Mouse (Mus musculus): ENCODE data around the gene Akap11. TPM values are rescaled to one million over a fixed set of nuclear protein-coding genes. Genes with fewer than 3 reads are reported as not detected.

The Akap11 gene
- polyA plus RNA-seq, 1 experiment from 2014 or later = 6.0 TPM

DNA sequence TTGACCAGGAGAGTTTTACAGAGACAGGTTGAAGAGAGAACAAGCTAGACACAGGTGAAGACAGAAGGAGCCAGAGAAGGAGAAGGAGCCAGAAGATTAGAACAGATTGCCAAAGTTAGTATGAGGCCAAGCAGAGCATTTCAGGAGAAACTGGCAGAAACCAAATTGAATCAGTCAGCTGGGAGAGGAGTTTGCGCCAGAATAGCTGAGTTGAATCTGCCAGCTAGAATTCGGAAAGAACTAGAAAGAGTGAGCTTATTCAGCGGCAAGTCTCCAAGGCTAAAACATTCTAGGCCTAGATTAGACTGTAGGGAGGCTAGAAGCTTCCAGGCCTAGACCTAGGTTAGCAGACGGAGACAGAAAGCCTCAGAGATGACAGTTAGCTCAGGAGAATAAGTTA is 65.9 kb downstream of the Akap11 start:
- Histone ChIP-seq H3K27me3 (ENCODE audit: control insufficient read depth, insufficient read depth, low read length) (no peaks in the 10 kb centered on the region), H3K4me2 (replicated peaks; ENCODE audit: low read depth) (no peak overlapping the region), H3K9me3 (ENCODE audit: control insufficient read depth, low read length) (no peaks in the 10 kb centered on the region), H3K4me3 (ENCODE audit: low read depth, low read length) (no peak overlapping the region), H3K36me3 (ENCODE audit: control insufficient read depth, insufficient read depth, low read length) (no peaks in the 10 kb centered on the region), H3K27ac (replicated peaks) (no peak overlapping the region), H3K9ac (ENCODE audit: low read length) (no peak overlapping the region), H3K4me1 (replicated peaks; ENCODE audit: control insufficient read depth, insufficient read depth) (no peaks in the 10 kb centered on the region)
- no peak for TF ChIP-seq CTCF (IDR thresholded peaks at IDR 0.05; ENCODE audit: low read depth)
- no peak for TF ChIP-seq EP300 (optimal IDR thresholded peaks at IDR 0.05)
- DNase-seq (ENCODE audit: low spot score) (no peak), ATAC-seq (ENCODE audit: low FRiP score, low TSS enrichment) (no peak)
- 89% methylated on average over 4 of the region's 4 CpGs for WGBS

- no peak overlapping the region for H3K4me3 ChIP-seq (ENCODE audit: low read depth, low read length)
- 74% methylated on average over 7 of the region's 7 CpGs for WGBS
- H3K9ac ChIP-seq (ENCODE audit: low read length) = no peak overlapping the region
- no peak overlapping the region for H3K27ac ChIP-seq (replicated peaks)
- H3K36me3 ChIP-seq (ENCODE audit: control insufficient read depth, insufficient read depth, low read length) = no peaks in the 10 kb centered on the region
- DNase-seq (ENCODE audit: low spot score) (no peak), ATAC-seq (ENCODE audit: low FRiP score, low TSS enrichment) (no peak)
- no peak for TF ChIP-seq CTCF (IDR thresholded peaks at IDR 0.05; ENCODE audit: low read depth)
- no peak for TF ChIP-seq EP300 (optimal IDR thresholded peaks at IDR 0.05)
- H3K4me1 ChIP-seq (replicated peaks; ENCODE audit: control insufficient read depth, insufficient read depth) = no peaks in the 10 kb centered on the region
- H3K4me2 ChIP-seq (replicated peaks; ENCODE audit: low read depth) = no peak overlapping the region
- H3K27me3 ChIP-seq (ENCODE audit: control insufficient read depth, insufficient read depth, low read length) = no peaks in the 10 kb centered on the region
- H3K9me3 ChIP-seq (ENCODE audit: control insufficient read depth, low read length) = no peaks in the 10 kb centered on the region
Measured at GRCm38 (mm10) chr14:78468991-78469390, 67.6 kb downstream of the Akap11 start.

DNA sequence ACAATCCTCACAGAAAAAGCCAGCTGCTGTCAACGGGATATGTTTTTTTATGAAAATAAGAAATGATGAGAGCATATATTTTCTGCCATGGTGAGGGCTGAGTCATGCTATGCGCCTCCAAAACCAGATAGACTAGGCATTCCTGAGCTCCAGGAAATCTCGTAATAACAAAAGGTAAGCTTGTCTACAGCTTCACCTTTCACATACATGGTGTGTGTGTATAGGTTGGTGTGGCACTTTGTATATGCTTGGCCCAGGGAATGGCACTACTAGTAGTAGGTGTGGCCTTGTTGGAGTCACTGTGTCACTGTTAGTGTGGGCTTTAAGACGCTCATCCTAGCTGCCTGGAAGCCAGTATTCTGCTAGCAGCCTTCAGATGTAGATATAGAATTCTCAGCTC is 68.6 kb downstream of the Akap11 start:
- no peaks in the 10 kb centered on the region for H3K36me3 ChIP-seq (ENCODE audit: control insufficient read depth, insufficient read depth, low read length)
- H3K4me2 ChIP-seq (replicated peaks; ENCODE audit: low read depth) = no peak overlapping the region
- no peak for DNase-seq (ENCODE audit: low spot score)
- peak overlapping the region; percentile 31; the same call in 1 of the 2 replicates for H3K27ac ChIP-seq (replicated peaks)
- WGBS = 70% methylated on average over 4 of the region's 4 CpGs
- no peaks in the 10 kb centered on the region for H3K9me3 ChIP-seq (ENCODE audit: control insufficient read depth, low read length)
- no peaks in the 10 kb centered on the region for H3K4me1 ChIP-seq (replicated peaks; ENCODE audit: control insufficient read depth, insufficient read depth)
- no peak overlapping the region for H3K4me3 ChIP-seq (ENCODE audit: low read depth, low read length)
- ATAC-seq (ENCODE audit: low FRiP score, low TSS enrichment) = peak; percentile 95
- H3K9ac ChIP-seq (ENCODE audit: low read length) = no peak overlapping the region
- TF ChIP-seq CTCF (IDR thresholded peaks at IDR 0.05; ENCODE audit: low read depth) = no peak
- no peak for TF ChIP-seq EP300 (optimal IDR thresholded peaks at IDR 0.05)
- H3K27me3 ChIP-seq (ENCODE audit: control insufficient read depth, insufficient read depth, low read length) = no peaks in the 10 kb centered on the region

DNA sequence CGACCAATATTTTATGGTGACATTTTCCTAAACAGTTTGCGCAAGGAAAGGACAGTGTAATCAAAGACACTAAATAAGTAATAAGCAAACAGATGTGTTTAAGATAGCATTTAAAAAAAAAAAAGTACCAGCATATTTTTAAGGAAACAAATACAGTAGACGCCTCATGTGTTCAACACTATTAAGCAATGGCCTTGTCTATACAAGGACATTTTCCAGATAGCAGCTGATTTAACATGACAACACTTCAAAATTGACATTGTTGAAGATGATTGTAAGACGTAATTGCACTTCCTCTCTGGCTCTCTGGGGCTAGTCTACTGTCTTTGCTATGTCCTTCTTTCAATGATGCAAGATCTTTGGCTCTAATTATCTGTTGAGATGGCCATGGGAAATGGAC is 72.3 kb downstream of the Akap11 start:
- ATAC-seq (ENCODE audit: low FRiP score, low TSS enrichment) = no peak
- DNase-seq (ENCODE audit: low spot score) = no peak
- H3K4me1 ChIP-seq (replicated peaks; ENCODE audit: control insufficient read depth, insufficient read depth) = no peaks in the 10 kb centered on the region
- H3K4me2 ChIP-seq (replicated peaks; ENCODE audit: low read depth) = no peak overlapping the region
- TF ChIP-seq EP300 (optimal IDR thresholded peaks at IDR 0.05) (no peak), CTCF (IDR thresholded peaks at IDR 0.05; ENCODE audit: low read depth) (no peak)
- 60% methylated on average over 4 of the region's 4 CpGs for WGBS
- no peaks in the 10 kb centered on the region for H3K9me3 ChIP-seq (ENCODE audit: control insufficient read depth, low read length)
- no peak overlapping the region for H3K9ac ChIP-seq (ENCODE audit: low read length)
- no peaks in the 10 kb centered on the region for H3K27me3 ChIP-seq (ENCODE audit: control insufficient read depth, insufficient read depth, low read length)
- no peaks in the 10 kb centered on the region for H3K36me3 ChIP-seq (ENCODE audit: control insufficient read depth, insufficient read depth, low read length)
- no peak overlapping the region for H3K4me3 ChIP-seq (ENCODE audit: low read depth, low read length)
- no peak overlapping the region for H3K27ac ChIP-seq (replicated peaks)

DNA sequence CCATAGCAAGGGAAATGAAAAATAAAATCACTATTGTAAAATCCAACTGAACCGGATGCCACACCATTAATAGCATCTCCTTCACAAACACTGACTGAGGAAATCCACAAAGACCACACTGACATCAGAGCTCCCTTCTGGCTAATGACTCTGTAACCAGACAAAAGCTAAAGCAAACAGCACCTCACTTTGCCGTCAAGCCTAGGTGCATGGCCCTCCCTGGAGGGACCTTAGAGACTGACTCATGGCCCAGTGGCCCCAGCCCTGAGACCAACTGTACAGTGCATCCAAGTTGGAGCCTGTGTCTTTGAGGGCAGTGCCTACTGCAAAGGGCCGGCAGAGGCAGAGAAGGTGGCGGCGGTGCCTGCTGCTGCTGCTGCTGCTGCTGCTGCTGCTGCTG is 77.5 kb downstream of the Akap11 start:
- no peak for TF ChIP-seq CTCF (IDR thresholded peaks at IDR 0.05; ENCODE audit: low read depth)
- TF ChIP-seq EP300 (optimal IDR thresholded peaks at IDR 0.05) = no peak
- H3K27me3 ChIP-seq (ENCODE audit: control insufficient read depth, insufficient read depth, low read length) = no peaks in the 10 kb centered on the region
- H3K27ac ChIP-seq (replicated peaks) = no peak overlapping the region
- H3K36me3 ChIP-seq (ENCODE audit: control insufficient read depth, insufficient read depth, low read length) = no peaks in the 10 kb centered on the region
- DNase-seq (ENCODE audit: low spot score) (no peak), ATAC-seq (ENCODE audit: low FRiP score, low TSS enrichment) (0 out of 2 replicates have a peak, but pooled peaks have one; percentile 38)
- 65% methylated on average over 5 of the region's 5 CpGs for WGBS
- H3K4me3 ChIP-seq (ENCODE audit: low read depth, low read length) = no peak overlapping the region
- H3K4me2 ChIP-seq (replicated peaks; ENCODE audit: low read depth) = no peak overlapping the region
- H3K4me1 ChIP-seq (replicated peaks; ENCODE audit: control insufficient read depth, insufficient read depth) = no peaks in the 10 kb centered on the region
- H3K9ac ChIP-seq (ENCODE audit: low read length) = peak overlapping the region; percentile 13; the same call in 1 of the 2 replicates
- no peaks in the 10 kb centered on the region for H3K9me3 ChIP-seq (ENCODE audit: control insufficient read depth, low read length)

- Histone ChIP-seq H3K27ac (replicated peaks) (no peak overlapping the region), H3K36me3 (ENCODE audit: control insufficient read depth, insufficient read depth, low read length) (no peaks in the 10 kb centered on the region)
Measured at GRCm38 (mm10) chr14:78458705-78459104, 77.9 kb downstream of the Akap11 start.

More at GRCm38 (mm10) chr14:78458705-78459104, 77.9 kb downstream of the Akap11 start:
- WGBS = 73% methylated on average over 5 of the region's 5 CpGs
- Histone ChIP-seq H3K9ac (ENCODE audit: low read length) (no peak overlapping the region), H3K4me2 (replicated peaks; ENCODE audit: low read depth) (no peak overlapping the region), H3K4me3 (ENCODE audit: low read depth, low read length) (no peak overlapping the region), H3K27me3 (ENCODE audit: control insufficient read depth, insufficient read depth, low read length) (no peaks in the 10 kb centered on the region), H3K4me1 (replicated peaks; ENCODE audit: control insufficient read depth, insufficient read depth) (no peaks in the 10 kb centered on the region), H3K9me3 (ENCODE audit: control insufficient read depth, low read length) (no peaks in the 10 kb centered on the region)
- TF ChIP-seq CTCF (IDR thresholded peaks at IDR 0.05; ENCODE audit: low read depth) (no peak), EP300 (optimal IDR thresholded peaks at IDR 0.05) (no peak)
- DNase-seq (ENCODE audit: low spot score) (no peak), ATAC-seq (ENCODE audit: low FRiP score, low TSS enrichment) (no peak)

All from stomach, postnatal 0 days (tissue).